Mouse (Mus musculus): ENCODE measurements at regions not wholly inside any gene's neighbourhood (a gene's known extent, or its start where the extent isn't known, plus 50 kb on each side); places are given as distances from the start of the nearest gene placed in this dataset.
A peak's percentile ranks its signal among the peaks of the same experiment; 100 is the strongest.

DNA sequence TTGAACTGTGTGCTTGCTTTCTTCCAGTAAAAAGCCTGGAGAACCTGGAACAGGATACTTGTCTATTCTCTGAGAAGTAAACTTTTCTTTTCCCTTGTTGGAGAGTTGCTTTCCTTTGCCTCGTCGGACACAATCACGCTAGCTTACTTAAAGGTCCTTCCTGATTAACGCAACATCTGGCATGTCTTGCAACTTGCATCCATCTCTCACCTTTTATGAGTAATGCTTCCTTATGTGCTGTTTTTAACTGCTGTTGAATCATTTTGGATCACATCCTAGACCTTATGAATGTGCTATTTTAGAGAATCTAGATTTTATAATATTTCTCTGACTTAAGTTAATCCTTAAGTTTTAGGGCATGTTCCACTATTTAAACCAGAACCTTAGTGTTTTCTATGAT is 188.4 kb upstream of the Pcsk5 start:
- H3K36me3 ChIP-seq (ENCODE audit: insufficient read depth), result no peaks in the 10 kb centered on the region
- no peaks in the 10 kb centered on the region for H3K4me1 ChIP-seq (ENCODE audit: insufficient read depth)
- no peaks in the 10 kb centered on the region for H3K27me3 ChIP-seq (ENCODE audit: insufficient read depth, low read length)
- no peak overlapping the region for H3K4me3 ChIP-seq (ENCODE audit: low read depth, low read length)
- no peak for ATAC-seq
- no peak for DNase-seq
- H3K27ac ChIP-seq (ENCODE audit: low read depth, low read length), result no peak overlapping the region
- no peak overlapping the region for H3K9ac ChIP-seq
- H3K9me3 ChIP-seq (ENCODE audit: low read length), result no peaks in the 10 kb centered on the region
- TF ChIP-seq CTCF (IDR thresholded peaks at IDR 0.05; ENCODE audit: low read depth), result no peak
- 81% methylated on average over 4 of the region's 4 CpGs for WGBS
- no peak overlapping the region for H3K4me2 ChIP-seq (ENCODE audit: low read depth)

DNA sequence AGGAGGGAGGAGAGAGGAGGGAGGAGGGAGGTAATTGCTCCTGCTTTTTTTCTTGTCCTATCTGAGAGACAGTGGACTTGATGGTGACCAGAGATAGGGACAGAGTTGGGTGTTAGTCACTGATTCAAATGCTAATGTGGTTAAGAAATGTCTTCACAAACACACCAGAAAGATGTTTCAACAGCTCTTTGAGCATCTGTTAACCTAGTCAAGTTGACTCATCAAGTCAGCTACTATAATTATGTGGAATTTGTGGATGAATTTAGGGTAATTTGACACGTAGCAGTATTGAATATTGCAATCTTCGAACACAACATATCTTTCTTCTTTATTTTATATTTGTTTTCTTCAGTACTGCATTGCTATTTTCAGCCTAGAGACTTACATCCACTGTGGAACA is 182.9 kb upstream of the Pcsk5 start:
- Histone ChIP-seq H3K4me1 (ENCODE audit: insufficient read depth) (no peaks in the 10 kb centered on the region), H3K9ac (no peak overlapping the region), H3K36me3 (ENCODE audit: insufficient read depth) (no peaks in the 10 kb centered on the region), H3K4me2 (ENCODE audit: low read depth) (no peak overlapping the region), H3K4me3 (ENCODE audit: low read depth, low read length) (no peak overlapping the region), H3K27me3 (ENCODE audit: insufficient read depth, low read length) (no peaks in the 10 kb centered on the region), H3K27ac (ENCODE audit: low read depth, low read length) (no peak overlapping the region), H3K9me3 (ENCODE audit: low read length) (no peaks in the 10 kb centered on the region)
- DNase-seq, result no peak
- no peak for TF ChIP-seq CTCF (IDR thresholded peaks at IDR 0.05; ENCODE audit: low read depth)
- WGBS, result 58% methylated on average over 2 of the region's 2 CpGs
- no peak for ATAC-seq

DNA sequence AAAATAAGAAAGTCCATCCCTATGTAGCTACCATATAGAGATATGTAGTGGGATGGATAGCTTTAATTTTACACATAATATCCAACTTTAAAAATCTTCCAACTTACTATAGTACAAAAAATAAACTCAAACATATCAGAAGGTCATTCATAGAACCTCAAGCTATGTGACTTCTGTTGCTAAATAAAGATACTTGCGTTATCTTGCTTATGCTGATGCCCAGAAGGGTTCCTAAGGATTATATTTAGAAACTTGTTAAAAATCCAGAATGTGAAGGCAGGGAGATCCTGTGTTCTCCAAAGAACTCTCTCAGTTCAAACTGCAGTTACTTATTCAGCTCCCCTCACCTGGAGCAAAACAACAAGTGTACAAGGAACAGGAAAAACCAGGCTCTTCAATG is 177.9 kb upstream of the Pcsk5 start:
- Histone ChIP-seq H3K4me1 (ENCODE audit: insufficient read depth) (no peaks in the 10 kb centered on the region), H3K4me3 (ENCODE audit: low read depth, low read length) (no peak overlapping the region), H3K4me2 (ENCODE audit: low read depth) (no peak overlapping the region), H3K27me3 (ENCODE audit: insufficient read depth, low read length) (no peaks in the 10 kb centered on the region), H3K27ac (ENCODE audit: low read depth, low read length) (no peak overlapping the region), H3K9me3 (ENCODE audit: low read length) (no peaks in the 10 kb centered on the region), H3K9ac (no peak overlapping the region), H3K36me3 (ENCODE audit: insufficient read depth) (no peaks in the 10 kb centered on the region)
- no peak for ATAC-seq
- 77% methylated on average over 1 of the region's 1 CpGs for WGBS
- DNase-seq, result no peak
- TF ChIP-seq CTCF (IDR thresholded peaks at IDR 0.05; ENCODE audit: low read depth), result no peak

DNA sequence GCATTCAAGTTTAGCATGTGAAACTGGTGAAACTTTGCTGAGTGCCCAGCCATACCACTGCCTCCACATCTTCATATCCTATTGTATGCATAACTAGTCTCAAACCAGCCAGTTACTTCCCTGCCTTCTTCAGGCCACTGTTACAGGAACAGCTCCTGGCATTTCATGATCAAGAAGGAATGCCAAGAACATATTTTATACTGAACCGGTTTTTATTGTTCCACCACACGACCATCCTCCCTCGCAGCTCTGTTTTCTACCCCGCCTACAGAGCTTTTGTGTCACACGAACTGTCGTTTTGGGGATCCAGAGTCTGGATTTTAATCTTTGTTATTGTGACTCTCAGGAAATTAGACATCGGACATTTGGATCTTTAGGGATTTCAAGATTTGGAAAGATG is 174.6 kb upstream of the Pcsk5 start:
- no peak for DNase-seq
- Histone ChIP-seq H3K9me3 (ENCODE audit: low read length) (no peaks in the 10 kb centered on the region), H3K27me3 (ENCODE audit: insufficient read depth, low read length) (no peaks in the 10 kb centered on the region), H3K9ac (no peak overlapping the region), H3K4me3 (ENCODE audit: low read depth, low read length) (no peak overlapping the region), H3K36me3 (ENCODE audit: insufficient read depth) (no peaks in the 10 kb centered on the region), H3K4me1 (ENCODE audit: insufficient read depth) (no peaks in the 10 kb centered on the region), H3K27ac (ENCODE audit: low read depth, low read length) (no peak overlapping the region), H3K4me2 (ENCODE audit: low read depth) (no peak overlapping the region)
- ATAC-seq, result no peak
- no peak for TF ChIP-seq CTCF (IDR thresholded peaks at IDR 0.05; ENCODE audit: low read depth)
- WGBS, result 75% methylated on average over 7 of the region's 7 CpGs

DNA sequence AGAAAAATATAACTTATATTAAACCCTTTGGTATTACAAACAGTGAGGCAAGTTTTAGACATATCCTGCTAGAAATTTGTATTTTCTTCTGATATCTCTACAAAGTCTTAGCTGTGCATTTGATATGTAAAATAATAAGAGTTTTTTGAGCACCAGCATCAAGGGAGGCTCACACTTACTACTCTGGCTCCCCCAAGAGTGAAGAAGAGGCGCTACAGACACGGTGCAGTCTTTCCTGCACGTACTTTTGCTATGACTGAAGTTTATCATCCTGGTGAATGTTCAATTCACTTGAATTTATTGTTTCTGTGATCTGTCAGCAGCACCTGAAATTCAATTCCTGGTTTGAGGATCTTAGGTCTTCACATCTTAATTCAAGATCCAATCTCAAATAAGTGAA is 160.1 kb upstream of the Pcsk5 start:
- no peaks in the 10 kb centered on the region for H3K9me3 ChIP-seq (ENCODE audit: low read length)
- no peaks in the 10 kb centered on the region for H3K27me3 ChIP-seq (ENCODE audit: insufficient read depth, low read length)
- H3K9ac ChIP-seq, result no peak overlapping the region
- no peaks in the 10 kb centered on the region for H3K36me3 ChIP-seq (ENCODE audit: insufficient read depth)
- DNase-seq (no peak), ATAC-seq (no peak)
- 0 out of 2 replicates have a peak, but pooled peaks have one; percentile 3 for TF ChIP-seq CTCF (IDR thresholded peaks at IDR 0.05; ENCODE audit: low read depth)
- no peak overlapping the region for H3K4me2 ChIP-seq (ENCODE audit: low read depth)
- WGBS, result 87% methylated on average over 3 of the region's 3 CpGs
- no peak overlapping the region for H3K4me3 ChIP-seq (ENCODE audit: low read depth, low read length)
- H3K4me1 ChIP-seq (ENCODE audit: insufficient read depth), result no peaks in the 10 kb centered on the region
- no peak overlapping the region for H3K27ac ChIP-seq (ENCODE audit: low read depth, low read length)

DNA sequence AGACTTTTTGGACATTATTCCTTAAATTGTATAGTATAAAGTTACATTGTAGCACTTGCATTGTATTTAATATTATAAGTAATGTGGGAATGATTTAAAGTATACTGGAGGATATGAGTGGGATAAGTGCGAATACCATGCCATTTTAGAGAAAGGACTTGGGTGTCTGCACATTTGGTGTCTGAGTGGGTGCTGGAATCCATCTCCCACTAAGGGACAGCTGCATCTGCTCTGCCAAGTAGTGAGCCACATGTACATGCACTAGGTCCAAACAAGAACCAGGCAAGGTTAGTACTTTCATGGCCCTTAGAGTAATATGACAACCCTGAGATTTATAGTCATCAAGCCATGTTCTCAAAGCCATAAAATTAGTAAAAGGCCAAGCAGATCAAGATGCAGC is 146.0 kb upstream of the Pcsk5 start:
- TF ChIP-seq CTCF (IDR thresholded peaks at IDR 0.05; ENCODE audit: low read depth), result no peak
- no peak overlapping the region for H3K27ac ChIP-seq (ENCODE audit: low read depth, low read length)
- no peak overlapping the region for H3K4me2 ChIP-seq (ENCODE audit: low read depth)
- H3K4me1 ChIP-seq (ENCODE audit: insufficient read depth), result no peaks in the 10 kb centered on the region
- no peak overlapping the region for H3K4me3 ChIP-seq (ENCODE audit: low read depth, low read length)
- DNase-seq (no peak), ATAC-seq (no peak)
- no peaks in the 10 kb centered on the region for H3K9me3 ChIP-seq (ENCODE audit: low read length)
- no peaks in the 10 kb centered on the region for H3K27me3 ChIP-seq (ENCODE audit: insufficient read depth, low read length)
- no peaks in the 10 kb centered on the region for H3K36me3 ChIP-seq (ENCODE audit: insufficient read depth)
- WGBS, result 98% methylated on average over 1 of the region's 1 CpGs
- H3K9ac ChIP-seq, result no peak overlapping the region

DNA sequence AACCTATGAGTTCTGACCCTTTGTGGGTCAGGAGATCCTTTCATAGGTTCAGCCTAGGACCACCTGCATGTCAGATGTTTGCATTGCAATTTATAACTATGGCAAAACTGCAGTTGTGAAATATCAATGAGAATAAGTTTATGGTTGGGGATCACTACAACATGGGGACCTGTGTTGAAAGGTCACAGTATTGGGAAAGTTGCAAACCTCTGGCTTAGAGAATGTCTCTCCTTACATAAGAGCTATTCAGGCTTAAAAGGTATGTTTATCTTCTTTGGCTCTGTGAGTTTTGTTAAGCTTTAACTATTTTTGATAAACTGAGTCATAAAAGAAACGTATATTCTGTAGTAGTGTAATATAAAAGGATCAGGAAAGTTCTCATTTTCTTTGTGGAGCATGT is 128.1 kb upstream of the Pcsk5 start:
- no peak overlapping the region for H3K9ac ChIP-seq
- ATAC-seq, result no peak
- H3K27ac ChIP-seq (ENCODE audit: low read depth, low read length), result no peak overlapping the region
- no peak overlapping the region for H3K4me3 ChIP-seq (ENCODE audit: low read depth, low read length)
- no peaks in the 10 kb centered on the region for H3K36me3 ChIP-seq (ENCODE audit: insufficient read depth)
- TF ChIP-seq CTCF (IDR thresholded peaks at IDR 0.05; ENCODE audit: low read depth), result no peak
- no peak for DNase-seq
- 80% methylated on average over 1 of the region's 1 CpGs for WGBS
- no peaks in the 10 kb centered on the region for H3K9me3 ChIP-seq (ENCODE audit: low read length)
- H3K27me3 ChIP-seq (ENCODE audit: insufficient read depth, low read length), result no peaks in the 10 kb centered on the region
- no peak overlapping the region for H3K4me2 ChIP-seq (ENCODE audit: low read depth)
- H3K4me1 ChIP-seq (ENCODE audit: insufficient read depth), result no peaks in the 10 kb centered on the region

DNA sequence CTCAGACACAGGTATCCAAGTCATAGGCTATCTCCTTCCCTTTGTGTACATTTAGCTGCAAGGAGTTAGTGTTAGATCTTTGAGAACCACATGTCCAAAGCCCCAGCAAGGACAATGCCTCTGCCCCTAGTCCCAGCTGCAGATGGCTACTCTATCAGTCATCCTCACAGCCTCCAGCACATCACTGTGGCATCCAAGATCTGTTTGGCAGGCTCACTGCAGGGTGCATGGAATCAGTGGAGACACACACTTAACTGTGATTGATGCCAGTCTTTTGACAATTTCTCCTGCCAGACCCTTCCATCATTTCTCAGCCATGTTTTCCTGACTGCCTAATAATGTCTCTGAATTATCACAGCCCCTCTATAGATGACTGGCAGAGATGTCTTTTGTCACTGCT is 121.0 kb upstream of the Pcsk5 start:
- no peak for TF ChIP-seq CTCF (IDR thresholded peaks at IDR 0.05; ENCODE audit: low read depth)

More for the DNA sequence above, 121.0 kb upstream of the Pcsk5 start:
- Histone ChIP-seq H3K9me3 (ENCODE audit: low read length) (no peaks in the 10 kb centered on the region), H3K4me3 (ENCODE audit: low read depth, low read length) (no peak overlapping the region), H3K4me2 (ENCODE audit: low read depth) (no peak overlapping the region), H3K9ac (no peak overlapping the region), H3K27me3 (ENCODE audit: insufficient read depth, low read length) (no peaks in the 10 kb centered on the region), H3K27ac (ENCODE audit: low read depth, low read length) (no peak overlapping the region), H3K36me3 (ENCODE audit: insufficient read depth) (no peaks in the 10 kb centered on the region), H3K4me1 (ENCODE audit: insufficient read depth) (no peaks in the 10 kb centered on the region)
- DNase-seq (peak; percentile 4), ATAC-seq (peak; percentile 40; the same call in 1 of the 2 replicates)
